Mouse (Mus musculus) liver, embryonic 13.5 days (tissue): ENCODE data around the gene Fgfr2. TPM values are rescaled to one million over a fixed set of nuclear protein-coding genes. Genes with fewer than 3 reads are reported as not detected.

Experiments
- ATAC-seq: fragments of 200-750 bp; cut with Nextera tagmentation; 2 replicates; pipeline ENCODE4 v1.8.0; 2017; ENCODE audit warnings: low read depth, mild to moderate bottlenecking, moderate number of reproducible peaks, moderate library complexity
- DNase-seq: peaks from one replicate; pipeline ENCODE4 v3.0.0; 2022
- H3K27ac ChIP-seq: fragments of 300-500 bp; sonication (generic); 2 replicates; pipeline ENCODE4 v1.5.1; 2015; ENCODE audit warnings: moderate library complexity, mild to moderate bottlenecking, inconsistent platforms
- H3K27me3 ChIP-seq: fragments of 300-500 bp; sonication (generic); 2 replicates; pipeline ENCODE4 v1.6.1; 2015; ENCODE audit warnings: mild to moderate bottlenecking, inconsistent platforms
- H3K36me3 ChIP-seq: fragments of 300-500 bp; sonication (generic); 2 replicates; pipeline ENCODE4 v1.6.1; 2015; ENCODE audit warnings: mild to moderate bottlenecking, inconsistent platforms
- H3K4me1 ChIP-seq: fragments of 300-500 bp; sonication (generic); replicated peaks from 2 replicates; pipeline ENCODE4 v1.6.1; 2015; ENCODE audit warnings: inconsistent platforms
- H3K4me2 ChIP-seq: fragments of 300-500 bp; sonication (generic); 2 replicates; pipeline ENCODE4 v1.6.1; 2015; ENCODE audit warnings: inconsistent platforms, mild to moderate bottlenecking, moderate library complexity
- H3K4me3 ChIP-seq: fragments of 300-500 bp; sonication (generic); replicated peaks from 2 replicates; pipeline ENCODE4 v1.5.1; 2015; ENCODE audit warnings: mild to moderate bottlenecking, inconsistent platforms
- H3K9ac ChIP-seq: fragments of 300-500 bp; sonication (generic); 2 replicates; pipeline ENCODE4 v1.6.1; 2015; ENCODE audit warnings: mild to moderate bottlenecking, inconsistent platforms
- H3K9me3 ChIP-seq: fragments of 300-500 bp; sonication (generic); replicated peaks from 2 replicates; pipeline ENCODE4 v1.6.1; 2016; ENCODE audit warnings: inconsistent platforms
- WGBS: fragments of 180-500 bp; shearing (Covaris S2); methylation state at CpG from one replicate; pipeline ENCODE4 v1.1.7; 2015; ENCODE audit not compliant: insufficient replicate concordance; 5-methylcytosine and 5-hydroxymethylcytosine counted together
- polyA plus RNA-seq: library from polyadenylated mRNA; unstranded; fragments of >200 nt; fragmentation: Nextera tagmentation; extraction: Ambion mirVana; gene quantifications from 2 replicates; pipeline ENCODE4 v1.2.1, GENCODE M21; 2015

The Fgfr2 gene
- polyA plus RNA-seq, 1 experiment from 2014 or later, result 8.9 TPM

GRCm38 (mm10) chr7:133139689-133140336 is 16.7 kb upstream of the Fgfr2 start:
- WGBS, result 70% methylated on average over 8 of the region's 8 CpGs
- Histone ChIP-seq H3K27ac (no peak overlapping the region), H3K4me1 (no peaks in the 10 kb centered on the region), H3K4me2 (no peak overlapping the region), H3K27me3 (no peaks in the 10 kb centered on the region), H3K36me3 (no peaks in the 10 kb centered on the region), H3K4me3 (no peak overlapping the region), H3K9ac (no peak overlapping the region), H3K9me3 (no peaks in the 10 kb centered on the region)
- DNase-seq (no peak), ATAC-seq (no peak)

GRCm38 (mm10) chr7:133133552-133133951 is 10.4 kb upstream of the Fgfr2 start:
- H3K36me3 ChIP-seq, result no peaks in the 10 kb centered on the region
- no peak overlapping the region for H3K4me2 ChIP-seq
- no peak overlapping the region for H3K27ac ChIP-seq
- WGBS, result 62% methylated on average over 5 of the region's 5 CpGs
- DNase-seq (no peak), ATAC-seq (no peak)
- no peaks in the 10 kb centered on the region for H3K4me1 ChIP-seq
- no peaks in the 10 kb centered on the region for H3K27me3 ChIP-seq
- H3K9ac ChIP-seq, result no peak overlapping the region
- H3K9me3 ChIP-seq, result no peaks in the 10 kb centered on the region
- no peak overlapping the region for H3K4me3 ChIP-seq

DNA sequence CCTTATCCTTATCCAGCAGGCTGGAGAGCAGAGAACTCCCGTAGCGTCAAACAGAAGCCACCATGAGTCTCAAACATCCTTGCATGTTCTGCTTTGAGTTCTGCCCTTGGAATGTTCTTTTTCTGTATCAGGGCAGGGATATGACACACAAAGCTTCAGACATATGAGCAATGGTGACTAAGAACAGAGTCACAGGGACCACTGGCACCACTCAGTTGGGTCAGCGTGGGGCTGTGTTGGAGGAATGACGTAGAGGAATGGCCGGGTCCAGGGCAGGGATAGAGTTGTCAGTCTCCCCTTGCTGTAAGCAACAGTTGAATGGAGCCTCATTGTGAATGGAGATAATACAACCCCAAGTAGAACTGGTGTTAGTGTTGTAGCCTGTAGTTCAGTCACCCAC is 9.6 kb upstream of the Fgfr2 start:
- Histone ChIP-seq H3K36me3 (no peaks in the 10 kb centered on the region), H3K27me3 (no peaks in the 10 kb centered on the region), H3K4me2 (no peak overlapping the region), H3K9me3 (no peaks in the 10 kb centered on the region), H3K4me3 (no peak overlapping the region), H3K4me1 (no peaks in the 10 kb centered on the region), H3K9ac (no peak overlapping the region), H3K27ac (no peak overlapping the region)
- DNase-seq, result no peak
- ATAC-seq, result no peak
- WGBS, result 82% methylated on average over 5 of the region's 5 CpGs

DNA sequence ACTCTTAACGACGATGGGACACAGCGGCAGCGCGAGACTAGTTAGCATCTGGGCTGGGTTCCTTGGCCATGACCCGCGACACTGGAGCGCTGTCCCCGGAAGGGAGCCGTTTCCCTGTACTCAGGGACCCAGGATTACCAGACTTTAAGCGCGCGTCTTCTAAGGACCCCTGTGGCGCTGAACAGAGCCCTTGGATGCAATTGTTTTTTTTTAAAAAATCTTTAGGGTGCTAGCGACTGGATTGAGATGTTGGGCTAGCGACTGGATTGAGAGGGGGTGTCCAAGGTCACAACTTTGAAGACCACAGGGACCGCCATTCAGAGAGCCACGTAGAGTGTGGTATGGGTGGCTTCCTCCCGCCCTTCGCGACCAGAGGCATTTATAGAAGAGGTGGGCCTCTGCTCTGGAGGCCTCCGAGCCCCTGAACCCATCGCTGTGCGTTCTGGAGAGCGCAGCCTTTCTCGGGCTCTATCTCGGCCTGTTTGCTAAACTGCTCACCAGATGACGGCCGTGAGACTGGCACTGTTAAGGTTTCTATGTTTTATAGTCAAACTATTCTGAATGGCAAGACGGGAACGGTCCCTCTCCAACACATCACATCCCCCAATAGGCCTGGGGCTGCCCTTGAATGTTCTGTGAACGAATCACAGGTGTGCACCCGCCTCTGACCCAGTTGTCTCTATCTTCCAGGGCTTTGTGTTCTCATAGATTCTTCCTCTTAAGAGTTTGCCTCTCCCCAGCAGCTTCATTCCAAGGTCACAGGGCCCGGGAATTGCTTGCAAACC is 1.7 kb upstream of the Fgfr2 start:
- DNase-seq (peak; percentile 6), ATAC-seq (no peak)
- Histone ChIP-seq H3K4me3 (peak overlapping the region; percentile 76), H3K4me2 (peak overlapping the region; percentile 88), H3K27me3 (peaks cover 69% of the 10 kb centered on the region), H3K36me3 (no peaks in the 10 kb centered on the region), H3K4me1 (peaks cover 36% of the 10 kb centered on the region), H3K27ac (peak overlapping the region; percentile 84; the same call in 1 of the 2 replicates), H3K9ac (peak overlapping the region; percentile 79; the same call in 1 of the 2 replicates), H3K9me3 (no peaks in the 10 kb centered on the region)
- WGBS, result 8% methylated on average over 34 of the region's 34 CpGs

- Histone ChIP-seq H3K4me1 (peaks cover 37% of the 10 kb centered on the region), H3K4me3 (peak within 1 kb of the TSS; percentile 76), H3K27ac (peak within 1 kb of the TSS; percentile 84), H3K4me2 (peak within 1 kb of the TSS; percentile 88), H3K9me3 (no peaks in the 10 kb centered on the region), H3K27me3 (peaks cover 69% of the 10 kb centered on the region), H3K36me3 (no peaks in the 10 kb centered on the region), H3K9ac (peak within 1 kb of the TSS; percentile 79)
- DNase-seq, result peak; percentile 67
- peak; percentile 86 for ATAC-seq
- WGBS, result under 1% methylated on average over 59 of the region's 59 CpGs
Measured at GRCm38 (mm10) chr7:133123999-133124700, 1.0 kb upstream of the Fgfr2 start, which contains the start of gene Ctbp2. Gene Ctbp2, minus strand, starts transcription at chr7:133124354.

DNA sequence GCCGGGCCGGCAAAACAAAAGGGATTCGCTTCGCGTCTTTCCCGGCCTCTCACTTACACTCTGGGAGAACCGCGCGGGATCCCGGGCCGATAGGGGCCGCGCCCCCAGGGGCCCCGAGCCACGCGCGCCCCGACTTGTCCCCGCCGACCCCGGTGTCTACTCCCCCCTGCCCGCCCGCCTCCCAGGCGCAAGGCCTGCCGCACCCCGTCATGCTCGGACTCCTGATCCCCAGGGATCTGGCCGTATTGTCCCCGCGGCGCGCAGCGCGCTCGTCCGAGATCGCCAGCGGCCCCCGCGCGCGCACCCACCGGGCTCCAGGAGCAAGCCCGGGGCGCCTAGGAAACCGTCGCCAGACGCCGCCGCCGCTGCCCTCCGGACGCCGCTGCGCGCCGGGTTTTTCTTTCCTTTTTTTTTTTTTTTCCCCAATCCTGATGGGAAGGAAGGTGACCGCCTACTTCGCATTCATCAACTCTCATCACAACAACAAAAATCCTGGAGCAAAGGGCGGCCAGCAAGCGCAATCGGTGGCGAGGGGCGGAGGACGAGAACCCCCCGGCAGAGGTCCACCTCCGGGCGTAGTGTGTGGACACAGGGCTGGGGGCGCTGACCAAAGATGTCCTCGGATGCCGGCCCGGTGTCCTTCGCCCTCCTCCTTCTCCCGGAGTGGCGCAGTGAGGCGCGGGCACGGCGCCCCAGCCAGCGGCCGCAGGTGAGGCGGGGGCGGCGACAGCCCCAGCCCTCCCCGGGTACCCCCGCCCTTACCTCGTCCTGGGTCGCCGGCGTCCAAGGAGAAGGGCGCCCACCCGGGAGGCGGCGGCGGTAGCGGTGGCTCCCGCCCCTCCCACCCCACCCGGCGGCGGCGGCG is 539 bp downstream of the Fgfr2 start:
- Histone ChIP-seq H3K4me1 (peaks cover 50% of the 10 kb centered on the region), H3K36me3 (no peaks in the 10 kb centered on the region), H3K4me2 (peak overlapping the region; percentile 88), H3K9me3 (no peaks in the 10 kb centered on the region), H3K27me3 (peaks cover 68% of the 10 kb centered on the region), H3K9ac (peak overlapping the region; percentile 79), H3K4me3 (peak overlapping the region; percentile 76), H3K27ac (peak overlapping the region; percentile 84)
- ATAC-seq (no peak; the same call in none of the 2 replicates), DNase-seq (peak; percentile 18)
- WGBS, result under 1% methylated on average over 78 of the region's 102 CpGs

DNA sequence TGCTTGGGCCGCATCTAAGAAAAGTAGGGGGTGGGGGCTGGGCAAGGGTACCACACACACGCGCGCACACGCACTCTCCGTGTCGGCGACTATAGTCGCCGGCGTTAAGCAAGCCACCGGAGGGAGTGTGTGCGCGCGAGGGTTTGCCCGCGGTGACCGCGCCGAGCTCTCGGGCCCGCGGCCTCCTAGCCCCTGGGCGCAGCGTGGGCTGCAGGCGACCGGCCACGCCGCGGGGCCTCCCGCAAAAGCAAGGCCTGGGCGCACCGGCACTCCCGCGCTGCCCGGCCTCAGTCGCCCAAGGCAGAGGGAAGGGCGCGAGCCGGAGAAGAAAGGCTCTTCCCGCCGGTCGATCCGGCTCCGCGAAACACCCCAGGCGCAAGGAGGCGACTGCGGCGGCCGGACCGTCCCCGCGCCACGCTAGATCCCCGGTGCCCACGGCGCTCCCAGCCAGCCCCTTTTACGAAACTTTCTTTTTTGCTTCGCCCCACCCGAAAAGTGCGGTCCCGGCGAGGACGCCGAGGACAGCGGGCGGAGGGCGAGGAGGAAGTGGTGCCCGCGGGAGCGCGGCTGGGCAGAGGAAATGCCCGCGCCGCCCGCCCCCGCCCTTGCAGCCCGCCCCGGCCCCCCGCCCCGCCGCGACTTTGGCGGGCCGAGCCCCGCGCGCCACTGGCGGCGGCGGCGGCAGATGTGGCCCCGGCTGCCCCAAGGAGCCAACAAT is 1.3 kb downstream of the Fgfr2 start:
- peak; percentile 8 for DNase-seq
- WGBS, result under 1% methylated on average over 90 of the region's 94 CpGs
- peaks cover 63% of the 10 kb centered on the region for H3K27me3 ChIP-seq

DNA sequence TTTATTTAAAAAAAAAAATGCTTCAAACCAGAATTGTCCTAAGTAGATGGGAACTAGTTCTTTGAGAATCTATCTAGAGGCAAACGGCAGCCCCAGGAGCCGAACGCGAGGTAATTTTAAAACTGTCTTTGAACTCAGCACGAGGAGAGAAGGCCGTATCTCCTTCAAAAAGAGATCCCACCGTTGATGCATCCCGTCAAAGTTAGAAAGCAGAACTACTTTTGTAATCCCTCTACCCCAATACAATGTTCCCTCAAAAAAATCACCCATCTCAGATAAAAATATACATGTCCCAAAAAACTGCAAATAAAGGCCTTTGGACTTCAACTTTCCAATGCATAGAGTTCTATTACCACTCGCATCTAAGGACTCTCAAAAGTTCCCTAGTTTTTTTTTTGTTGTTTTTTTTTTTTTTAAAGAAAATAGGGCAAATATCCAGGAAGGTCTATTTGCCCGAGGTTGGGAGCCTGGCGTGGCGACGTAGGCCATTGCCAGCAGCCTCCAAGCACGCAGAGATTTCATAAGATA is 2.0 kb downstream of the Fgfr2 start:
- peak overlapping the region; percentile 76 for H3K4me3 ChIP-seq
- H3K9ac ChIP-seq, result peak overlapping the region; percentile 79
- H3K9me3 ChIP-seq, result no peaks in the 10 kb centered on the region
- WGBS, result 4% methylated on average over 14 of the region's 14 CpGs
- H3K27me3 ChIP-seq, result peaks cover 57% of the 10 kb centered on the region
- ATAC-seq (no peak), DNase-seq (no peak)
- peaks cover 64% of the 10 kb centered on the region for H3K4me1 ChIP-seq
- no peaks in the 10 kb centered on the region for H3K36me3 ChIP-seq
- H3K4me2 ChIP-seq, result peak overlapping the region; percentile 88
- no peak overlapping the region for H3K27ac ChIP-seq

More for the DNA sequence above, 1.3 kb downstream of the Fgfr2 start:
- Histone ChIP-seq H3K4me2 (peak overlapping the region; percentile 88), H3K9me3 (no peaks in the 10 kb centered on the region), H3K27ac (peak overlapping the region; percentile 84; the same call in 1 of the 2 replicates), H3K4me3 (peak overlapping the region; percentile 76), H3K36me3 (no peaks in the 10 kb centered on the region), H3K4me1 (peaks cover 58% of the 10 kb centered on the region), H3K9ac (peak overlapping the region; percentile 79)
- no peak for ATAC-seq

- ATAC-seq (no peak), DNase-seq (no peak)
- H3K9ac ChIP-seq, result no peak overlapping the region
- 39% methylated on average over 15 of the region's 15 CpGs for WGBS
- no peak overlapping the region for H3K27ac ChIP-seq
- H3K4me1 ChIP-seq, result peaks cover 71% of the 10 kb centered on the region
- peak overlapping the region; percentile 38 for H3K4me2 ChIP-seq
- 0 out of 2 replicates have a peak overlapping the region, but pooled peaks have one; percentile 3 for H3K4me3 ChIP-seq
- peaks cover 48% of the 10 kb centered on the region for H3K27me3 ChIP-seq
- no peaks in the 10 kb centered on the region for H3K36me3 ChIP-seq
- H3K9me3 ChIP-seq, result no peaks in the 10 kb centered on the region
Measured at GRCm38 (mm10) chr7:133120221-133120751, 2.9 kb downstream of the Fgfr2 start.

- no peak overlapping the region for H3K9ac ChIP-seq
- DNase-seq (no peak), ATAC-seq (no peak)
- WGBS, result 37% methylated on average over 2 of the region's 2 CpGs
- no peaks in the 10 kb centered on the region for H3K9me3 ChIP-seq
- H3K27me3 ChIP-seq, result peaks cover 26% of the 10 kb centered on the region
- H3K4me2 ChIP-seq, result no peak overlapping the region
- no peaks in the 10 kb centered on the region for H3K36me3 ChIP-seq
- peaks cover 73% of the 10 kb centered on the region for H3K4me1 ChIP-seq
- H3K27ac ChIP-seq, result no peak overlapping the region
- no peak overlapping the region for H3K4me3 ChIP-seq
Measured at GRCm38 (mm10) chr7:133117815-133118214, 5.3 kb downstream of the Fgfr2 start.
